Mouse (Mus musculus): ENCODE results near the gene Phf5a. TPM values are rescaled to one million over a fixed set of nuclear protein-coding genes. Genes with fewer than 3 reads are reported as not detected.

The Phf5a gene
- polyA plus RNA-seq, 1 experiment from 2014 or later: 184 TPM

GRCm38 (mm10) chr15:81848301-81848700, 23.4 kb downstream of the Phf5a start:
- no peaks in the 10 kb centered on the region for H3K27me3 ChIP-seq (ENCODE audit: control insufficient read depth, insufficient read depth, low read length)
- no peaks in the 10 kb centered on the region for H3K9me3 ChIP-seq (ENCODE audit: control insufficient read depth, low read length)
- DNase-seq (ENCODE audit: low spot score) (peak; percentile 66), ATAC-seq (ENCODE audit: low FRiP score) (no peak)
- no peak overlapping the region for H3K4me3 ChIP-seq (ENCODE audit: low read depth, low read length)
- no peaks in the 10 kb centered on the region for H3K4me1 ChIP-seq (replicated peaks; ENCODE audit: control insufficient read depth, insufficient read depth, low read length)
- H3K4me2 ChIP-seq (replicated peaks; ENCODE audit: low read depth, low read length): no peak overlapping the region
- no peak overlapping the region for H3K27ac ChIP-seq (ENCODE audit: low read depth, low read length)
- 54% methylated on average over 7 of the region's 7 CpGs for WGBS
- no peak overlapping the region for H3K9ac ChIP-seq (ENCODE audit: low read depth, low read length)
- peaks cover 9% of the 10 kb centered on the region; the same call in 1 of the 2 replicates for H3K36me3 ChIP-seq (ENCODE audit: control insufficient read depth, insufficient read depth, low read length)

- H3K4me1 ChIP-seq (replicated peaks; ENCODE audit: control insufficient read depth, insufficient read depth, low read length): no peaks in the 10 kb centered on the region
- H3K9ac ChIP-seq (ENCODE audit: low read depth, low read length): no peak overlapping the region
- 88% methylated on average over 5 of the region's 5 CpGs for WGBS
- H3K27me3 ChIP-seq (ENCODE audit: control insufficient read depth, insufficient read depth, low read length): no peaks in the 10 kb centered on the region
- H3K36me3 ChIP-seq (ENCODE audit: control insufficient read depth, insufficient read depth, low read length): peaks cover 9% of the 10 kb centered on the region; the same call in 1 of the 2 replicates
- no peak for DNase-seq (ENCODE audit: low spot score)
- H3K27ac ChIP-seq (ENCODE audit: low read depth, low read length): no peak overlapping the region
- H3K4me3 ChIP-seq (ENCODE audit: low read depth, low read length): no peak overlapping the region
- no peak for ATAC-seq (ENCODE audit: low FRiP score)
- H3K4me2 ChIP-seq (replicated peaks; ENCODE audit: low read depth, low read length): no peak overlapping the region
- H3K9me3 ChIP-seq (ENCODE audit: control insufficient read depth, low read length): no peaks in the 10 kb centered on the region
Measured at GRCm38 (mm10) chr15:81847861-81848260, 23.9 kb downstream of the Phf5a start.

- Histone ChIP-seq H3K9ac (ENCODE audit: low read depth, low read length) (no peak overlapping the region), H3K4me3 (ENCODE audit: low read depth, low read length) (no peak overlapping the region), H3K36me3 (ENCODE audit: control insufficient read depth, insufficient read depth, low read length) (peaks cover 9% of the 10 kb centered on the region; the same call in 1 of the 2 replicates), H3K27me3 (ENCODE audit: control insufficient read depth, insufficient read depth, low read length) (no peaks in the 10 kb centered on the region), H3K4me2 (replicated peaks; ENCODE audit: low read depth, low read length) (no peak overlapping the region), H3K27ac (ENCODE audit: low read depth, low read length) (no peak overlapping the region), H3K4me1 (replicated peaks; ENCODE audit: control insufficient read depth, insufficient read depth, low read length) (no peaks in the 10 kb centered on the region), H3K9me3 (ENCODE audit: control insufficient read depth, low read length) (no peaks in the 10 kb centered on the region)
- ATAC-seq (ENCODE audit: low FRiP score) (no peak), DNase-seq (ENCODE audit: low spot score) (no peak)
- WGBS: 88% methylated on average over 4 of the region's 4 CpGs
Measured at GRCm38 (mm10) chr15:81847161-81847560, 24.6 kb downstream of the Phf5a start.

GRCm38 (mm10) chr15:81846755-81847154, 25.0 kb downstream of the Phf5a start:
- Histone ChIP-seq H3K9me3 (ENCODE audit: control insufficient read depth, low read length) (no peaks in the 10 kb centered on the region), H3K27ac (ENCODE audit: low read depth, low read length) (no peak overlapping the region), H3K4me2 (replicated peaks; ENCODE audit: low read depth, low read length) (no peak overlapping the region), H3K36me3 (ENCODE audit: control insufficient read depth, insufficient read depth, low read length) (peaks cover 9% of the 10 kb centered on the region; the same call in 1 of the 2 replicates), H3K9ac (ENCODE audit: low read depth, low read length) (no peak overlapping the region), H3K4me1 (replicated peaks; ENCODE audit: control insufficient read depth, insufficient read depth, low read length) (no peaks in the 10 kb centered on the region), H3K4me3 (ENCODE audit: low read depth, low read length) (no peak overlapping the region), H3K27me3 (ENCODE audit: control insufficient read depth, insufficient read depth, low read length) (no peaks in the 10 kb centered on the region)
- WGBS: 86% methylated on average over 9 of the region's 9 CpGs
- DNase-seq (ENCODE audit: low spot score) (no peak), ATAC-seq (ENCODE audit: low FRiP score) (no peak)

GRCm38 (mm10) chr15:81845724-81846123, 26.0 kb downstream of the Phf5a start:
- Histone ChIP-seq H3K4me2 (replicated peaks; ENCODE audit: low read depth, low read length) (no peak overlapping the region), H3K9ac (ENCODE audit: low read depth, low read length) (peak overlapping the region; percentile 11; the same call in 1 of the 2 replicates), H3K36me3 (ENCODE audit: control insufficient read depth, insufficient read depth, low read length) (peaks cover 3% of the 10 kb centered on the region; the same call in 1 of the 2 replicates), H3K4me3 (ENCODE audit: low read depth, low read length) (no peak overlapping the region), H3K27ac (ENCODE audit: low read depth, low read length) (no peak overlapping the region), H3K4me1 (replicated peaks; ENCODE audit: control insufficient read depth, insufficient read depth, low read length) (no peaks in the 10 kb centered on the region), H3K27me3 (ENCODE audit: control insufficient read depth, insufficient read depth, low read length) (no peaks in the 10 kb centered on the region), H3K9me3 (ENCODE audit: control insufficient read depth, low read length) (no peaks in the 10 kb centered on the region)
- DNase-seq (ENCODE audit: low spot score): no peak
- 39% methylated on average over 4 of the region's 4 CpGs for WGBS
- ATAC-seq (ENCODE audit: low FRiP score): no peak

- 73% methylated on average over 5 of the region's 5 CpGs for WGBS
- no peak for DNase-seq (ENCODE audit: low spot score)
- H3K36me3 ChIP-seq (ENCODE audit: control insufficient read depth, insufficient read depth, low read length): peaks cover 3% of the 10 kb centered on the region; the same call in 1 of the 2 replicates
Measured at GRCm38 (mm10) chr15:81845033-81845625, 26.6 kb downstream of the Phf5a start.

GRCm38 (mm10) chr15:81842275-81842674, 29.4 kb downstream of the Phf5a start:
- Histone ChIP-seq H3K36me3 (ENCODE audit: control insufficient read depth, insufficient read depth, low read length) (no peaks in the 10 kb centered on the region), H3K27me3 (ENCODE audit: control insufficient read depth, insufficient read depth, low read length) (no peaks in the 10 kb centered on the region), H3K4me1 (replicated peaks; ENCODE audit: control insufficient read depth, insufficient read depth, low read length) (no peaks in the 10 kb centered on the region), H3K4me3 (ENCODE audit: low read depth, low read length) (no peak overlapping the region), H3K27ac (ENCODE audit: low read depth, low read length) (no peak overlapping the region), H3K4me2 (replicated peaks; ENCODE audit: low read depth, low read length) (no peak overlapping the region), H3K9me3 (ENCODE audit: control insufficient read depth, low read length) (no peaks in the 10 kb centered on the region), H3K9ac (ENCODE audit: low read depth, low read length) (no peak overlapping the region)
- 84% methylated on average over 7 of the region's 7 CpGs for WGBS
- DNase-seq (ENCODE audit: low spot score) (no peak), ATAC-seq (ENCODE audit: low FRiP score) (no peak)

More at GRCm38 (mm10) chr15:81845033-81845625, 26.6 kb downstream of the Phf5a start:
- Histone ChIP-seq H3K27ac (ENCODE audit: low read depth, low read length) (no peak overlapping the region), H3K4me3 (ENCODE audit: low read depth, low read length) (no peak overlapping the region), H3K4me2 (replicated peaks; ENCODE audit: low read depth, low read length) (no peak overlapping the region), H3K4me1 (replicated peaks; ENCODE audit: control insufficient read depth, insufficient read depth, low read length) (no peaks in the 10 kb centered on the region), H3K9ac (ENCODE audit: low read depth, low read length) (no peak overlapping the region), H3K9me3 (ENCODE audit: control insufficient read depth, low read length) (no peaks in the 10 kb centered on the region), H3K27me3 (ENCODE audit: control insufficient read depth, insufficient read depth, low read length) (no peaks in the 10 kb centered on the region)
- ATAC-seq (ENCODE audit: low FRiP score): no peak

GRCm38 (mm10) chr15:81840306-81840705, 31.4 kb downstream of the Phf5a start:
- no peak overlapping the region for H3K4me2 ChIP-seq (replicated peaks; ENCODE audit: low read depth, low read length)
- H3K4me3 ChIP-seq (ENCODE audit: low read depth, low read length): no peak overlapping the region
- no peaks in the 10 kb centered on the region for H3K9me3 ChIP-seq (ENCODE audit: control insufficient read depth, low read length)
- H3K4me1 ChIP-seq (replicated peaks; ENCODE audit: control insufficient read depth, insufficient read depth, low read length): peaks cover 2% of the 10 kb centered on the region
- peaks cover 2% of the 10 kb centered on the region; the same call in 1 of the 2 replicates for H3K27me3 ChIP-seq (ENCODE audit: control insufficient read depth, insufficient read depth, low read length)
- 94% methylated on average over 7 of the region's 7 CpGs for WGBS
- DNase-seq (ENCODE audit: low spot score) (no peak), ATAC-seq (ENCODE audit: low FRiP score) (no peak)
- H3K27ac ChIP-seq (ENCODE audit: low read depth, low read length): no peak overlapping the region
- no peaks in the 10 kb centered on the region for H3K36me3 ChIP-seq (ENCODE audit: control insufficient read depth, insufficient read depth, low read length)
- H3K9ac ChIP-seq (ENCODE audit: low read depth, low read length): no peak overlapping the region

- 67% methylated on average over 5 of the region's 5 CpGs for WGBS
- Histone ChIP-seq H3K36me3 (ENCODE audit: control insufficient read depth, insufficient read depth, low read length) (no peaks in the 10 kb centered on the region), H3K4me1 (replicated peaks; ENCODE audit: control insufficient read depth, insufficient read depth, low read length) (peaks cover 2% of the 10 kb centered on the region), H3K27me3 (ENCODE audit: control insufficient read depth, insufficient read depth, low read length) (peaks cover 2% of the 10 kb centered on the region; the same call in 1 of the 2 replicates), H3K4me2 (replicated peaks; ENCODE audit: low read depth, low read length) (no peak overlapping the region), H3K27ac (ENCODE audit: low read depth, low read length) (no peak overlapping the region), H3K9ac (ENCODE audit: low read depth, low read length) (no peak overlapping the region), H3K4me3 (ENCODE audit: low read depth, low read length) (no peak overlapping the region), H3K9me3 (ENCODE audit: control insufficient read depth, low read length) (no peaks in the 10 kb centered on the region)
- DNase-seq (ENCODE audit: low spot score) (no peak), ATAC-seq (ENCODE audit: low FRiP score) (no peak)
Measured at GRCm38 (mm10) chr15:81839634-81840033, 32.1 kb downstream of the Phf5a start.
